Mouse (Mus musculus) hindbrain, embryonic 13.5 days (tissue): ENCODE results near the gene Rgcc. TPM values are rescaled to one million over a fixed set of nuclear protein-coding genes. Genes with fewer than 3 reads are reported as not detected.

Experiments used
- ATAC-seq: fragments of 200-750 bp; cut with Nextera tagmentation; 2 replicates; pipeline ENCODE4 v1.8.0; 2017; ENCODE audit warnings: moderate TSS enrichment; ENCODE audit not compliant: low FRiP score
- H3K27ac ChIP-seq: fragments of 300-500 bp; sonication (generic); 2 replicates; pipeline ENCODE4 v1.5.1; 2015; ENCODE audit warnings: inconsistent platforms, mild to moderate bottlenecking, moderate library complexity
- H3K27me3 ChIP-seq: fragments of 300-500 bp; sonication (generic); 2 replicates; pipeline ENCODE4 v1.6.1; 2015; ENCODE audit warnings: mild to moderate bottlenecking, inconsistent platforms
- H3K36me3 ChIP-seq: fragments of 300-500 bp; sonication (generic); 2 replicates; pipeline ENCODE4 v1.6.1; 2015; ENCODE audit warnings: mild to moderate bottlenecking, inconsistent platforms
- H3K4me1 ChIP-seq: fragments of 300-500 bp; sonication (generic); replicated peaks from 2 replicates; pipeline ENCODE4 v1.6.1; 2015; ENCODE audit warnings: inconsistent platforms
- H3K4me2 ChIP-seq: fragments of 300-500 bp; sonication (generic); 2 replicates; pipeline ENCODE4 v1.6.1; 2015; ENCODE audit warnings: inconsistent platforms, mild to moderate bottlenecking, moderate library complexity
- H3K4me3 ChIP-seq: fragments of 300-500 bp; sonication (generic); 2 replicates; pipeline ENCODE4 v1.5.1; 2015; ENCODE audit warnings: mild to moderate bottlenecking, inconsistent platforms
- H3K9ac ChIP-seq: fragments of 300-500 bp; sonication (generic); 2 replicates; pipeline ENCODE4 v1.6.1; 2015; ENCODE audit warnings: mild to moderate bottlenecking, inconsistent platforms
- H3K9me3 ChIP-seq: fragments of 300-500 bp; sonication (generic); 2 replicates; pipeline ENCODE4 v1.6.1; 2016; ENCODE audit warnings: inconsistent platforms
- WGBS: fragments of 180-500 bp; shearing (Covaris S2); methylation state at CpG from one replicate; pipeline ENCODE4 v1.1.7; 2015; 5-methylcytosine and 5-hydroxymethylcytosine counted together
- polyA plus RNA-seq: library from polyadenylated mRNA; unstranded; fragments of >200 nt; fragmentation: Nextera tagmentation; extraction: Ambion mirVana; gene quantifications from 2 replicates; pipeline ENCODE4 v1.2.1, GENCODE M21; 2015

Rgcc gene
- polyA plus RNA-seq, 1 experiment from 2014 or later = 38.8 TPM

DNA sequence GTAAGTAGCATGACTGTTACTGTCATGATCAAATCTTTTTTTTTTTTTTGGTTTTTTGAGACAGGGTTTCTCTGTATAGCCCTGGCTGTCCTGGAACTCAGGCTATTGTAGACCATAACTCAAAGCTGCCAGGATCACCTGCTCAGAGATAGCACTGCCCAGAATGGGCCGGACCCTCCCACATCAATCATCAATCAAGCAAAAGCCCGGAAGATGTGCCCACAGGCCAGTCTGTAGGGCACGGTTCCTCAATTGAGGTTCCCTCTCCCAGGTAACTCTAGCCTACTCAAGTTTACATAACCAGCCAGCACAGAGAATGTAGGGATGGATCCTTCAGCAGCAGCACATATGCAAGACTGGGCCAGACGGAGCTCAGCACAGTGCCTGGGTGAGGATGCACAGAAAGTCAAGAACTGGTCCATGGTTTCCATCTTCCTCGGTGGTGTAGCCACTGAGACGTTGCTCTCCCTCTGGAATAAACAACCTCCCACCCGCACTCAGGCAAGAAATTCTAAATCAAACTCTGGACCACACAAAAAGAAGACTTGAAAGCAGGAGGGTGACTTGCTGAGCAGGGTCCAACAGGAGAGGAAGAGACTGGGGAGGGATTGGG is 14.1 kb downstream of the Rgcc start:
- Histone ChIP-seq H3K27ac (no peak overlapping the region), H3K4me3 (no peak overlapping the region), H3K4me1 (peaks cover 12% of the 10 kb centered on the region), H3K36me3 (no peaks in the 10 kb centered on the region), H3K27me3 (no peaks in the 10 kb centered on the region), H3K4me2 (no peak overlapping the region), H3K9ac (no peak overlapping the region), H3K9me3 (no peaks in the 10 kb centered on the region; the same call in 1 of the 2 replicates)
- WGBS = 91% methylated on average over 7 of the region's 7 CpGs
- no peak for ATAC-seq

DNA sequence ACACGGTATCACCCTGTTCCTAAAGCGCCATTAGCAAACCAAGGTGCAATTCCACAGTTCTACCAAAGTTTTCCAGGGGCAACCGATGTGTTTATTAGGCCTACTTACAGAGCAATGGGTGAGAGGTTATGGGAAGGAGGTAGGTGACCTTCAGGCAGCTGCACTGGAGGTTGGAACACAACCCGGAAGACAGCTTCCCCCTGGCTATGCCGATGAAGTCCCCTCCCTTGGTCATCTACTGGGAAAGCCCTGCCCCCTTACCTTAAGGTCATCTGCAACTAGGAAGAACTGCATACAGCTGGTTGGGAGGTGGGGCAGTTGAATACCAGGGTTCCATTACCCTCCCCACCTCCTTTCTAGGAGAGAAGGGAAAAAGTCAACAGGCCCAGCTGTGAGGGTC is 15.9 kb downstream of the Rgcc start:
- Histone ChIP-seq H3K4me1 (peaks cover 6% of the 10 kb centered on the region), H3K9ac (no peak overlapping the region), H3K27me3 (no peaks in the 10 kb centered on the region), H3K27ac (no peak overlapping the region), H3K9me3 (no peaks in the 10 kb centered on the region; the same call in 1 of the 2 replicates), H3K4me3 (no peak overlapping the region), H3K4me2 (no peak overlapping the region), H3K36me3 (no peaks in the 10 kb centered on the region)
- no peak for ATAC-seq
- 96% methylated on average over 5 of the region's 5 CpGs for WGBS

GRCm38 (mm10) chr14:79284616-79285015 is 16.8 kb downstream of the Rgcc start:
- 86% methylated on average over 4 of the region's 4 CpGs for WGBS
- no peak for ATAC-seq
- no peak overlapping the region for H3K9ac ChIP-seq
- H3K4me1 ChIP-seq = no peaks in the 10 kb centered on the region
- no peaks in the 10 kb centered on the region for H3K27me3 ChIP-seq
- H3K4me2 ChIP-seq = no peak overlapping the region
- no peak overlapping the region for H3K4me3 ChIP-seq
- H3K9me3 ChIP-seq = no peaks in the 10 kb centered on the region; the same call in 1 of the 2 replicates
- H3K27ac ChIP-seq = no peak overlapping the region
- no peaks in the 10 kb centered on the region for H3K36me3 ChIP-seq

GRCm38 (mm10) chr14:79283952-79284351 is 17.5 kb downstream of the Rgcc start:
- Histone ChIP-seq H3K9ac (no peak overlapping the region), H3K4me3 (no peak overlapping the region), H3K9me3 (no peaks in the 10 kb centered on the region; the same call in 1 of the 2 replicates), H3K4me2 (no peak overlapping the region), H3K27ac (no peak overlapping the region), H3K4me1 (no peaks in the 10 kb centered on the region), H3K36me3 (no peaks in the 10 kb centered on the region), H3K27me3 (no peaks in the 10 kb centered on the region)
- WGBS = 97% methylated on average over 7 of the region's 7 CpGs
- no peak for ATAC-seq

GRCm38 (mm10) chr14:79281894-79282553 is 19.4 kb downstream of the Rgcc start:
- no peak overlapping the region for H3K4me3 ChIP-seq
- H3K27me3 ChIP-seq = no peaks in the 10 kb centered on the region
- H3K4me1 ChIP-seq = 0 out of 2 replicates have a peak, but pooled peaks cover 7% of the 10 kb centered on the region
- H3K9me3 ChIP-seq = no peaks in the 10 kb centered on the region; the same call in 1 of the 2 replicates
- H3K4me2 ChIP-seq = no peak overlapping the region
- H3K9ac ChIP-seq = no peak overlapping the region
- H3K27ac ChIP-seq = no peak overlapping the region
- WGBS = 90% methylated on average over 9 of the region's 9 CpGs
- H3K36me3 ChIP-seq = no peaks in the 10 kb centered on the region
- ATAC-seq = no peak

- 0 out of 2 replicates have a peak, but pooled peaks cover 13% of the 10 kb centered on the region for H3K4me1 ChIP-seq
- no peak overlapping the region for H3K9ac ChIP-seq
- ATAC-seq = no peak
- H3K9me3 ChIP-seq = no peaks in the 10 kb centered on the region; the same call in 1 of the 2 replicates
- no peak overlapping the region for H3K4me3 ChIP-seq
- no peak overlapping the region for H3K4me2 ChIP-seq
- H3K27ac ChIP-seq = no peak overlapping the region
- no peaks in the 10 kb centered on the region for H3K27me3 ChIP-seq
- WGBS = 87% methylated on average over 9 of the region's 9 CpGs
- no peaks in the 10 kb centered on the region for H3K36me3 ChIP-seq
Observed at GRCm38 (mm10) chr14:79280456-79280855, 21.0 kb downstream of the Rgcc start.

DNA sequence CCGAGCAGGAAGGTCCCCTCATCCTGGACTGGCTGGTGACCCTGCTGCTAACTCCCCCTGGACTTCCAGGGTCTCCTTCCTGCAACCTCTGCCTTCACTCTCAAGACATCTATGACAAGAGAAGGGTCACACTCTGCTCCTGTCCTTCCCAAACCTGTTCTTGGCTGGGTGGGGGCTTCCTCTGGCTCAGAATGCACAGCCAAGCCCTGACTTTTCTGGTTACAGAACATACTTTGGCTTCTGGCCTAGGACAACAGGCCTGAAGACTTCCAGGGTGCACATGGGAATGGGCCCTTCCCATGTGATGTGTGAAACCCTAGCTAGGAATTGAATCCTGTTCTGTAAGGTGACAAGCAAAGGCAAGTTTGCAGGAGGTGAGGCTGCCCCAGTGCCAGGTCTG is 22.0 kb downstream of the Rgcc start:
- WGBS = 69% methylated on average over 1 of the region's 1 CpGs
- Histone ChIP-seq H3K27me3 (no peaks in the 10 kb centered on the region), H3K4me1 (0 out of 2 replicates have a peak, but pooled peaks cover 16% of the 10 kb centered on the region), H3K4me2 (no peak overlapping the region), H3K9me3 (no peaks in the 10 kb centered on the region; the same call in 1 of the 2 replicates), H3K4me3 (no peak overlapping the region), H3K27ac (no peak overlapping the region), H3K9ac (no peak overlapping the region), H3K36me3 (no peaks in the 10 kb centered on the region)
- ATAC-seq = no peak

DNA sequence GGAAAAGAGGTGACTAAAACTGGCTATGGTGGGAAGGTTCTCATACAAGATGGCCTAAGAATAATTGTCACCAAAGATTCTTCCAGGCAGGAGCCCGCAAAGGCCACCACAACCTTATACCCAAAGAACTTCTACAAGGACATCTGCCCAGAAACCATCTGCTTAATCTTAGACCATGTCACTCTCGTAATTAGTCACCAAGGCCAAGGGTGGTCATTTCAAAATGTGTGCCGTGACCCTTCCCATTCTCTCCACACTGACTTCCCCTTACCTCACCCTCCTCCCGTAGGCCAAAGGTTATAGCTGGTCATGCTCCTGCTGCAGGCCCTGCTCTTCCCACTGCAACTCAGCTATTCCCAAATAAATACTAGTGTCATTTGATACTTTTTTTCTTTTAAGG is 22.5 kb downstream of the Rgcc start:
- H3K27me3 ChIP-seq = no peaks in the 10 kb centered on the region
- H3K4me2 ChIP-seq = no peak overlapping the region
- no peaks in the 10 kb centered on the region; the same call in 1 of the 2 replicates for H3K9me3 ChIP-seq
- no peaks in the 10 kb centered on the region for H3K36me3 ChIP-seq
- H3K9ac ChIP-seq = no peak overlapping the region
- peaks cover 20% of the 10 kb centered on the region for H3K4me1 ChIP-seq
- ATAC-seq = no peak
- H3K4me3 ChIP-seq = no peak overlapping the region
- H3K27ac ChIP-seq = no peak overlapping the region
- 88% methylated on average over 4 of the region's 4 CpGs for WGBS

DNA sequence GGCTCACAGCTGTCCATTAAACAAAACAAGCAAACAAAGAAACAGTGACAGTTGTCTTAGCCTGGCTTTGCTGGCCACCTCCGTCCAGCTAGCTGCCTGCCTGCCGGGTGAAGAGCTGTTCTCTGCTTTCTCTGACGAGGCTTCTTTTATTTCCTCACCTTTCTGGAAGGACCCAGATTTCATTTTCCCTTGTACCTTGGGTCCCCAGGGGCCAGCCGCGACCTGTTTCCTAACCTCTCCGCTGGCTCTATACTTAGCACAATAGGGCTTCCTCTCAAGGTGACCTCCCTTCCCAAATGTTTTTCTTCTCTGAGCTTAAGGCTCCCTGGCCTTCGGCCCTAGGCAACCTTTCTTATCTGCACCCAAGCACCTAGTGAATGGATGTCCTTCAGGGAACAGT is 23.5 kb downstream of the Rgcc start:
- WGBS = 37% methylated on average over 7 of the region's 7 CpGs
- no peak for ATAC-seq
- Histone ChIP-seq H3K9me3 (no peaks in the 10 kb centered on the region), H3K9ac (no peak overlapping the region), H3K4me1 (peaks cover 30% of the 10 kb centered on the region), H3K4me2 (no peak overlapping the region), H3K4me3 (no peak overlapping the region), H3K36me3 (no peaks in the 10 kb centered on the region), H3K27ac (0 out of 2 replicates have a peak overlapping the region, but pooled peaks have one; percentile 15), H3K27me3 (no peaks in the 10 kb centered on the region)

GRCm38 (mm10) chr14:79275870-79276395 is 25.5 kb downstream of the Rgcc start:
- no peaks in the 10 kb centered on the region for H3K27me3 ChIP-seq
- H3K4me2 ChIP-seq = no peak overlapping the region
- H3K9me3 ChIP-seq = no peaks in the 10 kb centered on the region
- H3K9ac ChIP-seq = no peak overlapping the region
- no peaks in the 10 kb centered on the region for H3K36me3 ChIP-seq
- H3K27ac ChIP-seq = no peak overlapping the region
- ATAC-seq = 0 out of 2 replicates have a peak, but pooled peaks have one; percentile 40
- WGBS = 85% methylated on average over 8 of the region's 8 CpGs
- no peak overlapping the region for H3K4me3 ChIP-seq
- H3K4me1 ChIP-seq = peaks cover 31% of the 10 kb centered on the region

GRCm38 (mm10) chr14:79275441-79275840 is 26.0 kb downstream of the Rgcc start:
- ATAC-seq = no peak
- no peaks in the 10 kb centered on the region for H3K9me3 ChIP-seq
- H3K4me1 ChIP-seq = peaks cover 31% of the 10 kb centered on the region
- H3K4me3 ChIP-seq = no peak overlapping the region
- H3K4me2 ChIP-seq = no peak overlapping the region
- WGBS = 49% methylated on average over 3 of the region's 3 CpGs
- no peak overlapping the region for H3K27ac ChIP-seq
- H3K9ac ChIP-seq = no peak overlapping the region
- H3K27me3 ChIP-seq = no peaks in the 10 kb centered on the region
- H3K36me3 ChIP-seq = no peaks in the 10 kb centered on the region

DNA sequence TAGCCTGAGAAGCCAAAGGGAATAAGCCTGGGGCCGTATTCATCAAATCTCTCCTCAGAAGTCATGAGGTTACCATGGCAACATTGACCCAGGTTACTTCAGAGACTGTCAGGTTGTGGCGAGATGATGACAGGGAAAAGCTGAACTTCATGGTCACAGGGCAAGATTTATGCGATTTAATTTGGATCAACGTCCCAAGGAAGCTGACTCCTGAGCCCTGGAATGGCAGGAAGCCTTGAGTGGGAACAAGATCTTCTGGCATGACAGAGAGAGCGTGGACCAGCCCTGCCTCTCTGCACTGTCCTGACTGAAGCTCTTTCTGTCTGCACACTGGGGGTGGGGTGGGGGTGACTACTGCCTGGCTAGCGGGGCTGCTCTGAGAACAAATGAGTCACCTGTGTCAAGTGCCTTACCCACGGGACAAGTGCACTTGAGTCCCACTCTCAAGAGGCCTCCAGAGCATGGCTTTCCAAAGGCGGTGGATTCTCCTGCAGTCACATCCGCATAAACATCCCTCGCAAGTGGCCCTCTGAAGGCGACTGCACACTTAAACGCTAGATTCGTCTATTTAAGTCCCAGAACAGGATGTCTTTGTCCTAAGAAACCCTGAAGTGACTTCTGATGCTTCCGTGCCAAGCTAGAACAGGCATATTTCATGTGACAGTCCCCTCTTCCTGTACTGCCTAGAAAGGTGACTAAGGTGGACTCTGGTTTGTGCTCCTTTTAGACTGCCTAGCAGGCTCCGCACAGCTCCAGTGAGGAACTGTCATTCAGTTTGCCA is 27.6 kb downstream of the Rgcc start:
- H3K4me1 ChIP-seq = peaks cover 31% of the 10 kb centered on the region
- H3K4me2 ChIP-seq = no peak overlapping the region
- 61% methylated on average over 15 of the region's 15 CpGs for WGBS
- peak overlapping the region; percentile 52 for H3K27ac ChIP-seq
- peak; percentile 52; the same call in 1 of the 2 replicates for ATAC-seq
- H3K9me3 ChIP-seq = no peaks in the 10 kb centered on the region
- no peaks in the 10 kb centered on the region for H3K36me3 ChIP-seq
- H3K27me3 ChIP-seq = no peaks in the 10 kb centered on the region
- H3K9ac ChIP-seq = no peak overlapping the region
- H3K4me3 ChIP-seq = no peak overlapping the region
